Mouse (Mus musculus): ENCODE results near the gene Prr29.

DNA sequence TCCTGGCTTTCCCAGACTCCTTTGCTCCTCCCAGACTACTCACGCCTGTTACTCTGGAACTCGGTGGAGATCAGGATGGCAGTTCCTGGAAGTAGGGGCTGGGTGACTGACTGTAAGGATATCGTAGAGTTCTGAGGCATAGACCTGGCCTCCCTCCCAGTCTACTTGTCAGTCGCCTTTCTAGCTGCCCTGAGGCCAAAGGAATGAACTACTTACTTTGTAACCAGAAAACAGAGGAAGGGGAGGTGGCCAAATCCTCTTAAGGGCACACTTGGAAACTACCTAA, 28.0 kb downstream of the Prr29 start:
- TF ChIP-seq CTCF (IDR thresholded peaks at IDR 0.05) (no peak), POLR2A (IDR thresholded peaks at IDR 0.05; ENCODE audit: insufficient read depth, low read depth, low read length) (no peak)
